Mouse (Mus musculus) monocyte, adult 2 months (primary cell): ENCODE results near the gene Mphosph10.

Experiments
- DNase-seq, 2 experiments: peaks; one replicate each; pipeline ENCODE4 v3.0.0; 2022; ENCODE audit warnings: low spot score in 2 of 2, low read depth in 1 of 2

Gene Mphosph10

GRCm38 (mm10) chr7:64354206-64354605, 37.9 kb downstream of the Mphosph10 start:
- DNase-seq = no peak

- DNase-seq = no peak
Observed at GRCm38 (mm10) chr7:64351087-64351486, 41.0 kb downstream of the Mphosph10 start.

GRCm38 (mm10) chr7:64349147-64349861, 42.8 kb downstream of the Mphosph10 start:
- no peak for DNase-seq

- DNase-seq = no peak
Observed at GRCm38 (mm10) chr7:64347813-64348212, 44.3 kb downstream of the Mphosph10 start.

DNA sequence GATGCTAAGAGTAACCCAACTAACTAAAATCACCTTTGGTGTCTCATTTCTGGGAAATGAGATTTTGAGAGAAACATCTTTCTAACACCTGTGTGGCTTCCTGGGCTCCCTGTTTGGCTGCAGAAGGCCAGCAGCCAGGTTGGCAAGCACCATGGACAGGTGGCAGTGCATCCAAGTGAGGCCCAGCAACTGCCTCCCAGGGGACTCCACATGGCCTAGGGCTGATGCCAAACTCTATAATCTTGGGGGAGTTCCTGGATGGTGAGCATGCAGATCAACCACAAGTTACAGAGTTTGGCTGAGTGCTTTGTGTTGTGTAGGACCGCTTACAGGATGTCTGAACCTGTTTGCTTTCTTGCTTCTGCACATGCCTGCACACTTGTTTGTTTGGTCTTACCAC, 59.4 kb downstream of the Mphosph10 start:
- no peak for DNase-seq

DNA sequence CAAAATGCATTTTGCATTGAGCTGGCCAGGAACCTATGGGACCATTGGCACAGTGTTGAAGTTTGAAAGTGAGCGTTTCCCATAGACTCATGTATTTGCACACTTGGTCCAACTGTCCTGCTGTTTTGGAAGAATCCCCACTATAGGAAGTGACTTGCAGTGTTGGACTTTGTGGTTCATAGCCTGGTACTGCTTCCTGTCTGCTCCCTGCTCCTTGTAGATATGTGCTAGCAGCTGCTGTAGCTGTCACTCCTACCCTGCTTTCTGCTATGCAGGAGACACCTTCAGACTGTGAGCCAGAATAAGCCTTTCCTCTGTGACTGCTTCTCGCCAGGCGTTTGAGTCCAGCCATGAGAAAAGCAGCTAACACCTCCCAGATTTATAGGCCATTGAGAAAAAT, 60.8 kb downstream of the Mphosph10 start:
- DNase-seq = no peak

GRCm38 (mm10) chr7:64327486-64327885, 64.6 kb downstream of the Mphosph10 start:
- no peak for DNase-seq

DNA sequence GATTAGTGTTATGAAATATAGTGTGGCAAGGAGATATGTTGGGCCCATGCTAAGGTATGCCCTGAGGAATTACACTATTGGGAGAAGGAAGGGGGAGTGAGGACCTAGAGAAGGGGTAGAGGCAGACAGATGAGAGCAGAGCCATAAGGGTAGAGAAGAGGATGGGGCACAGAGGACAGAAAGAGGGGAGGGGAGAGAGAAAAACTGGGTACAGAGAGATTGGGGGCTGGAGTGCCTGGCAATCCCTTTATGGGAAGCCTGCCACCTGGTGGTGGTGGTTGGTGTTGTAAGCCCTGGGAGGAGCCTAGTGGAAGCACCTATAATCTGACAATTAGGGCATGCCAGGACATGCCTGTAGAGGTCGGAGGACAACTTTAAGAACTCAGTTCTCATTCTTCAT, 65.2 kb downstream of the Mphosph10 start:
- peak; percentile 33 to 61 for DNase-seq
